Mouse (Mus musculus): Measurements from ENCODE around the gene Vps16. TPM values are rescaled to one million over a fixed set of nuclear protein-coding genes. Genes with fewer than 3 reads are reported as not detected.

Gene Vps16
- 104 and 105 TPM in 2 replicates for polyA plus RNA-seq (2015; fragmentation: Nextera tagmentation; extraction: Ambion mirVana)

DNA sequence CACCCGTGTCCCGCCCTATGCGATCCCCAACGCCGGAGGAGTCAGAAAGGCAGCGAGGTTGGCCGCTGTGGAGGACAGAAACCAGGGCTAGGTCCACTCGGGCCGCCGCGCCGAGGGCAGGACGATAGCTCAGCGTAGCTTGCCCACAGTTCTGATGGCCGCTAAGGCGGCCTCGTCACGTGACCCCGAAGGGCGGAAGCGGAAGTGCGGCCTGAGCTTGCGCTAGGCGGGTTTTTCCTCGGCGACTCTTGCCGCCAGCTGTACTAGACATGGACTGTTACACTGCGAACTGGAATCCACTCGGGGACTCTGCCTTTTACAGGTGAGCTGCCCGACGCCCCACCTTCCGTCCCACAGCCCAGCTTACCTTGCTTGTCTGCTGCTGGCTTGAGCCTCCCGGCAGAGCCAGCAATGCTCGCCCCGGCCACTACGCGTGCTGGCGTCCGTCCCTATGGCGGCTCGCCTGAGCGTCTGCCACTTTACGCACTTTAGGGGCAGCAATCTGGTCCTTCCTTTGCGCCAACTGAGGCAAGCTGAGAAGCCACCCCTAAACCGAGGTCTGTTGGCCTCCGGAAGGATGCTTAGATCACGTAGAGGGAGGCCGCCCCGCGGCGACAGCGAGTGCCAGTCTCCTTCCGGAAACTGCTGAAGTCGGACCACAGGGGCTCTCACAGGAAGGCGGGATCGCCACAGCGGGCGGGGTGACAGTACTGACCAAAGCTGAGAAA lies at the start of gene Vps16, which contains the start of gene Pced1a:
Gene Vps16, plus strand, starts transcription at position 214 of the 728 bp plus-strand sequence.
Gene Pced1a, minus strand, starts transcription at position 576 of the 728 bp plus-strand sequence.
- Histone ChIP-seq H3K27ac (ENCODE audit: low read depth, low read length) (peak within 1 kb of the TSS; percentile 97), H3K4me2 (ENCODE audit: low read length) (peak within 1 kb of the TSS; percentile 84), H3K4me1 (ENCODE audit: control insufficient read depth, insufficient read depth, low read depth, low read length) (peaks cover 26% of the 10 kb centered on the region), H3K4me3 (ENCODE audit: low read length) (peak within 1 kb of the TSS; percentile 90), H3K9me3 (ENCODE audit: control insufficient read depth, low read length) (no peaks in the 10 kb centered on the region), H3K9ac (ENCODE audit: low read depth, low read length) (peak within 1 kb of the TSS; percentile 85), H3K36me3 (ENCODE audit: control insufficient read depth, insufficient read depth, low read length) (no peaks in the 10 kb centered on the region), H3K27me3 (replicated peaks; ENCODE audit: control insufficient read depth, insufficient read depth, low read length) (no peaks in the 10 kb centered on the region)
- peak; percentile 96 for ATAC-seq
- WGBS, result under 1% methylated on average over 58 of the region's 58 CpGs

DNA sequence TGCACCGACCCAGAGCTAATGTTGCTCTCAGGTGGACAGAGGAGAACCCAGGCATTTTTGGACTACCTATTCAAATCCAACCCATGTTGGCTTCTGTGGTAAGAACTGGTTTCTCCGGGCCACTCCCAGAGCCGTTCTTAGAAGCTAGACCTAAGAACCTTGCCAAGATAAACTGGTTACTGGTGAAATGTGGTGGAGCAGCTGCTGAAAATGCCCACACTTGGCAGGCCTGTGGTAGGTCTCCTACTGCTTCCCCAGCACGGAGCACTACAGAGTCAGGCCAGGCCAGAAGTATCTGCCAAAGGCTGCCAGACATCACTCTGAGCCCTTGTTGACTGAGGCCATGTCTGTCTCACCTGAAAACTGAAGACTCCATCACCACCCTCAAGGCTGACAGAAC lies 49.2 kb upstream of the Vps16 start:
- Histone ChIP-seq H3K9ac (ENCODE audit: low read depth, low read length) (no peak overlapping the region), H3K4me1 (ENCODE audit: control insufficient read depth, insufficient read depth, low read depth, low read length) (no peaks in the 10 kb centered on the region), H3K9me3 (ENCODE audit: control insufficient read depth, low read length) (no peaks in the 10 kb centered on the region), H3K27ac (ENCODE audit: low read depth, low read length) (no peak overlapping the region), H3K27me3 (replicated peaks; ENCODE audit: control insufficient read depth, insufficient read depth, low read length) (no peaks in the 10 kb centered on the region), H3K36me3 (ENCODE audit: control insufficient read depth, insufficient read depth, low read length) (no peaks in the 10 kb centered on the region), H3K4me2 (ENCODE audit: low read length) (no peak overlapping the region), H3K4me3 (ENCODE audit: low read length) (no peak overlapping the region)
- ATAC-seq, result no peak
- WGBS, result 79% methylated on average over 4 of the region's 4 CpGs

DNA sequence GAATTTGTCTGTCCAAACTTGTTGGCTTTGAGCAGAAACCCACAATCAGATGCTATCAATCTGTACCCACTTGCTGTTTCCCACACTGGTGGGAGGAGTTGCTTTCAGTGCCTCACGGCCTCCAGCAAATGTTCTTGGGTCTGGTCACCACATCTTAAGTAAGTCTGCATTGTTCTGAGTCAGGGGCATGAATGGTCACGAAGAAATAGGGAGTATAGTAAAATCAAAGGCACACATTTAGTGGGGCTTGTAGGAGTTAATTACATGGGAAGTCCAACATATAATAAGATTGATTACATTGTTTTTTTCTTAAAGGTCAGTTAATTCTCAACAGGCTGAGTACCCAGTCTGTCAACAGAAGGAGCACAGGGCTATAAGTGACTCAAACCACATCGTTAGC lies 40.9 kb upstream of the Vps16 start:
- H3K27me3 ChIP-seq (replicated peaks; ENCODE audit: control insufficient read depth, insufficient read depth, low read length), result no peaks in the 10 kb centered on the region
- 41% methylated on average over 3 of the region's 3 CpGs for WGBS
- no peak for ATAC-seq
- H3K4me3 ChIP-seq (ENCODE audit: low read length), result no peak overlapping the region
- H3K36me3 ChIP-seq (ENCODE audit: control insufficient read depth, insufficient read depth, low read length), result no peaks in the 10 kb centered on the region
- no peaks in the 10 kb centered on the region for H3K4me1 ChIP-seq (ENCODE audit: control insufficient read depth, insufficient read depth, low read depth, low read length)
- no peaks in the 10 kb centered on the region for H3K9me3 ChIP-seq (ENCODE audit: control insufficient read depth, low read length)
- H3K27ac ChIP-seq (ENCODE audit: low read depth, low read length), result no peak overlapping the region
- H3K9ac ChIP-seq (ENCODE audit: low read depth, low read length), result no peak overlapping the region
- H3K4me2 ChIP-seq (ENCODE audit: low read length), result no peak overlapping the region

DNA sequence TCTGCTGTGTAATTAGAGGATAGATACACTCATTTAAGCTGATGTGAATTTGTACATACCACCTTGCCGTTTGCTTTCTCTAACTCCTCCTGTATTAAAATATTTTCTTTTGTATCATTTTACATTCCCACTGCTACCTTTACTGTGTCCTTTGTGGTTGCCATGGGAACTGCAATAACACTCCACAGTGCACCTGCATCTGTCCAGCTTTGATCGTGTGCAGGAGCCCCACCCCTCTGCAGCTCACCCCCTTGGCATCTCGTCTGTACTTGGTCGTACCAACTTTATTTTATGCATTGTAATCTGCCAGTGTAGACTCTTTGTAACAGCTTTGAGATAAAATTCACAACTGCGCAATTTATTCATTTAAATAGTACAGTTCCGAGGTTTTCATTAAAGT lies 40.2 kb upstream of the Vps16 start:
- Histone ChIP-seq H3K36me3 (ENCODE audit: control insufficient read depth, insufficient read depth, low read length) (no peaks in the 10 kb centered on the region), H3K9ac (ENCODE audit: low read depth, low read length) (no peak overlapping the region), H3K4me3 (ENCODE audit: low read length) (no peak overlapping the region), H3K9me3 (ENCODE audit: control insufficient read depth, low read length) (no peaks in the 10 kb centered on the region), H3K27me3 (replicated peaks; ENCODE audit: control insufficient read depth, insufficient read depth, low read length) (no peaks in the 10 kb centered on the region), H3K27ac (ENCODE audit: low read depth, low read length) (no peak overlapping the region), H3K4me1 (ENCODE audit: control insufficient read depth, insufficient read depth, low read depth, low read length) (no peaks in the 10 kb centered on the region), H3K4me2 (ENCODE audit: low read length) (no peak overlapping the region)
- 64% methylated on average over 6 of the region's 6 CpGs for WGBS
- ATAC-seq, result no peak

DNA sequence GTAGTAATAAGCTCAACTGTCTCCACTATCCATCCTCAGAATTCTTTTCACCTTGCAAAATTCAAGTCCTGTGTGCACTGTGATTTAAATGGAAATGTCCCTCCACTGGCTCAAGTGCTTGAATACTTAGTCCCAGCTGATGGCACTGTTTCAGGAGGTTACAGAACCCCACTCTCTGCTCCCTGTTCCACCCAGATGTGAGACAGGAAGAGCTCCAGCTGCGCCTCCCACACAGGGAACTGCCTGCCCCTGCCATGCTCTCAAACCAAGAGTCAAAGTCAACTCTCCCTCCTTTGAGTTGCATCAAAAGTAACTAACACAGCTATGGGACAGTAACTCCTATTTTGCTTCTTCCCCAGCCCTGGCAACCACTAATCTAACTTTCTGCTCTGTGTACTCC lies 37.9 kb upstream of the Vps16 start:
- no peak for ATAC-seq
- WGBS, result 64% methylated on average over 1 of the region's 1 CpGs
- no peaks in the 10 kb centered on the region for H3K9me3 ChIP-seq (ENCODE audit: control insufficient read depth, low read length)
- H3K27ac ChIP-seq (ENCODE audit: low read depth, low read length), result no peak overlapping the region
- no peak overlapping the region for H3K9ac ChIP-seq (ENCODE audit: low read depth, low read length)
- no peak overlapping the region for H3K4me3 ChIP-seq (ENCODE audit: low read length)
- no peaks in the 10 kb centered on the region for H3K27me3 ChIP-seq (replicated peaks; ENCODE audit: control insufficient read depth, insufficient read depth, low read length)
- no peaks in the 10 kb centered on the region for H3K4me1 ChIP-seq (ENCODE audit: control insufficient read depth, insufficient read depth, low read depth, low read length)
- no peak overlapping the region for H3K4me2 ChIP-seq (ENCODE audit: low read length)
- H3K36me3 ChIP-seq (ENCODE audit: control insufficient read depth, insufficient read depth, low read length), result no peaks in the 10 kb centered on the region

DNA sequence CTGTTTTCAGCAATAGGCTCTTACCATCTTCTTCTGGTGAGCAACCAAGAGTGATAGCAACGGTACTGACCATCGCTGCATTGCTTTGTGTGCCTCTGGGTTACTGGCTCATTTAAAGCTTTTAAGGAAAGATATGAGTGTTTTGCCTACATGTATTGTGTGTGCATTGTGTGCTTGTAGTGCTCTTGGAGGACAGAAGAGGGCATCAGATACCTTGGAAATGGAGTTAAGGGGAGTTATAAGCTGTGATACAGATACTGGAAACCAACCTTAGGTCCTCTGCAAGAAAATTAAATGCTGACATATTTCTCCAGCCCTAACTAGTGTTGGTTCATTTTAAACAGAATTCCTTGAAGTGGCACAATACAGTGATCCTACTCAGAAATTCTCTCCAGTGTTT lies 35.3 kb upstream of the Vps16 start:
- Histone ChIP-seq H3K27me3 (replicated peaks; ENCODE audit: control insufficient read depth, insufficient read depth, low read length) (no peaks in the 10 kb centered on the region), H3K4me2 (ENCODE audit: low read length) (no peak overlapping the region), H3K9me3 (ENCODE audit: control insufficient read depth, low read length) (no peaks in the 10 kb centered on the region), H3K4me3 (ENCODE audit: low read length) (no peak overlapping the region), H3K27ac (ENCODE audit: low read depth, low read length) (no peak overlapping the region), H3K9ac (ENCODE audit: low read depth, low read length) (no peak overlapping the region), H3K36me3 (ENCODE audit: control insufficient read depth, insufficient read depth, low read length) (no peaks in the 10 kb centered on the region), H3K4me1 (ENCODE audit: control insufficient read depth, insufficient read depth, low read depth, low read length) (no peaks in the 10 kb centered on the region)
- WGBS, result 71% methylated on average over 2 of the region's 2 CpGs
- no peak for ATAC-seq

DNA sequence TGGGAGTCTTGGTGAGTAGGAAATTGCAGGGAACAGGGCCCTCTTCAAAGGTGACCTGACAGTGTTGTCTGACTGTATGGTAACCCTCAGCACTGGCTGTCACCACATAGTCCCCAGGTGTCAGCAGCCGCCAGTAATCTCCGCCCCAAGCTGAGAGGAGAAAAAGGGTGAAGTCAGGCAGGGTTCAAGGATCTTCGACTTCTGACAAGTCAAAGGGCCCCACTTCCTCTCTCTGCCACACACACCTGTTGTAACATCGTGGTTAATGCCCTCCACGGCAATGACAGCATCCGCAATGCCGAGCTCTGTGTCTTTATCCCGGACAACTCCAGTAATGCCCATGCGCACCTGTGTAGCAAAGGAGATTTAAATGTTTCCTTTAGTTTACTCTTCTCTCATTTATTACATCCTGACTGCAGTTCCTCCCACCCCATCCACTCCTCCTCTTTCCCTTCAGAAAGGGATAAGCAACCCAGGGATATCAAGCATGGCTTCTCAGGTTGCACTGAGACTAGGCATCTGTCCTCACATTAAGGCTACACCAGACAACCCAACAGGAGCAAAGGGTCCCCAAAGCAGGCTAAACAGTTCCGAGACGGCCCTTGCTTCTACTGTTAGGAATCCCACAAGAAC lies 33.0 kb upstream of the Vps16 start:
- Histone ChIP-seq H3K27me3 (replicated peaks; ENCODE audit: control insufficient read depth, insufficient read depth, low read length) (no peaks in the 10 kb centered on the region), H3K27ac (ENCODE audit: low read depth, low read length) (no peak overlapping the region), H3K4me2 (ENCODE audit: low read length) (no peak overlapping the region), H3K4me3 (ENCODE audit: low read length) (no peak overlapping the region), H3K36me3 (ENCODE audit: control insufficient read depth, insufficient read depth, low read length) (no peaks in the 10 kb centered on the region), H3K4me1 (ENCODE audit: control insufficient read depth, insufficient read depth, low read depth, low read length) (no peaks in the 10 kb centered on the region), H3K9me3 (ENCODE audit: control insufficient read depth, low read length) (no peaks in the 10 kb centered on the region), H3K9ac (ENCODE audit: low read depth, low read length) (no peak overlapping the region)
- WGBS, result 89% methylated on average over 11 of the region's 11 CpGs
- no peak for ATAC-seq

DNA sequence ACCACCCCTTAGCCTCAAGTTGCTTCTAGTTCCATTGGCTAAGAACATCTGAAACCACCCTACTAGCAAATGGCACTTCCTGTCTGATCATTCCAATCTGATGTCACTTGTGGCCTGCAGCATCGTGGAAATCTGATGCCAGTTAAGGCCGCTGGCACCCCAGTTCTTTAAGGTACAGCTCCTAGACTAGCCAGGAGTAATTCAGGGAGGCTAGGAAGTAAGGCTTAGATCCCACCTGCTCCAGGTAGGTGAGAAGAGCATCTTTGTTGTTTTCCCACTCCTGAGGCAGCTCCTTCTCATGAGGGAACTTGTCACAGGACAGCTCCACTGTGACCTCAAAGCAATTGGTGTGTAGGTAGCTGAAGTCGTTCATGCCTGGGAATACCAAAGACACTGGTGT lies 31.3 kb upstream of the Vps16 start:
- H3K27ac ChIP-seq (ENCODE audit: low read depth, low read length), result no peak overlapping the region
- no peaks in the 10 kb centered on the region for H3K36me3 ChIP-seq (ENCODE audit: control insufficient read depth, insufficient read depth, low read length)
- ATAC-seq, result no peak
- H3K9me3 ChIP-seq (ENCODE audit: control insufficient read depth, low read length), result no peaks in the 10 kb centered on the region
- H3K4me3 ChIP-seq (ENCODE audit: low read length), result no peak overlapping the region
- peaks cover 12% of the 10 kb centered on the region for H3K4me1 ChIP-seq (ENCODE audit: control insufficient read depth, insufficient read depth, low read depth, low read length)
- no peak overlapping the region for H3K9ac ChIP-seq (ENCODE audit: low read depth, low read length)
- WGBS, result 87% methylated on average over 3 of the region's 3 CpGs
- no peak overlapping the region for H3K4me2 ChIP-seq (ENCODE audit: low read length)
- H3K27me3 ChIP-seq (replicated peaks; ENCODE audit: control insufficient read depth, insufficient read depth, low read length), result no peaks in the 10 kb centered on the region

DNA sequence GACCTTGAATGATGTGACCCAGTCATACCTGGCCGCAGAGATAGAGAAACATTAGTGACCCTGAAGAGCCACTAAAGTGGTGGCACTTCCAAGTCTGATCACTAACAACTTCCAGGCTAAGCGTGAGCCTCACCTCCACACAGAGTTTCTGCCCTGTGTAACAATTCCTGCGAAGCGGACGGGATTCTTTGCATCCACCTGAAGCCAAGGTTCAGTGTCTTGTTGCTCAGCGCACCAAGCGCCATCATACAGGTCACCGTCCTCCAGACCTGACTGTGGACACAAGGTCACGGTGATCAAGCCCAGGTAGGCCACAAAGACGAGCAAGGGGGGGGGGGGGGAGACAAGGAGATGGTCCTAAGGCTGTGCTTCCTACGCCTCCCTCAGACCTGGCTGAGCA lies 28.4 kb upstream of the Vps16 start:
- Histone ChIP-seq H3K9me3 (ENCODE audit: control insufficient read depth, low read length) (no peaks in the 10 kb centered on the region), H3K27ac (ENCODE audit: low read depth, low read length) (no peak overlapping the region), H3K4me2 (ENCODE audit: low read length) (no peak overlapping the region), H3K4me3 (ENCODE audit: low read length) (no peak overlapping the region), H3K36me3 (ENCODE audit: control insufficient read depth, insufficient read depth, low read length) (no peaks in the 10 kb centered on the region), H3K27me3 (replicated peaks; ENCODE audit: control insufficient read depth, insufficient read depth, low read length) (peaks cover 8% of the 10 kb centered on the region), H3K9ac (ENCODE audit: low read depth, low read length) (no peak overlapping the region), H3K4me1 (ENCODE audit: control insufficient read depth, insufficient read depth, low read depth, low read length) (peaks cover 14% of the 10 kb centered on the region)
- ATAC-seq, result no peak
- 95% methylated on average over 10 of the region's 11 CpGs for WGBS
